Mouse (Mus musculus) kidney, embryonic 14.5 days (tissue): ENCODE results near the gene Il1r1. TPM values are rescaled to one million over a fixed set of nuclear protein-coding genes. Genes with fewer than 3 reads are reported as not detected.

Experiments
- ATAC-seq: fragments of 200-750 bp; cut with Nextera tagmentation; 2 replicates; pipeline ENCODE4 v1.8.0; 2017; ENCODE audit warnings: moderate number of reproducible peaks, mild to moderate bottlenecking, moderate TSS enrichment, moderate library complexity; ENCODE audit not compliant: low FRiP score, low TSS enrichment
- H3K27ac ChIP-seq: fragments of 300-500 bp; sonication (generic); 2 replicates; pipeline ENCODE4 v1.5.1; 2014; ENCODE audit warnings: low read depth, mild to moderate bottlenecking, low read length, moderate library complexity, mixed read lengths
- H3K27me3 ChIP-seq: fragments of 300-500 bp; sonication (generic); 2 replicates; pipeline ENCODE4 v1.6.1; 2014; ENCODE audit warnings: mild to moderate bottlenecking, low read length; ENCODE audit not compliant: control insufficient read depth, insufficient read depth
- H3K36me3 ChIP-seq: fragments of 300-500 bp; sonication (generic); 2 replicates; pipeline ENCODE4 v1.6.1; 2014; ENCODE audit warnings: low read length, mixed read lengths; ENCODE audit not compliant: control insufficient read depth, insufficient read depth
- H3K4me1 ChIP-seq: fragments of 300-500 bp; sonication (generic); 2 replicates; pipeline ENCODE4 v1.6.1; 2014; ENCODE audit warnings: low read length, mixed read lengths; ENCODE audit not compliant: control insufficient read depth, insufficient read depth
- H3K4me2 ChIP-seq: fragments of 300-500 bp; sonication (generic); replicated peaks from 2 replicates; pipeline ENCODE4 v1.6.1; 2014; ENCODE audit warnings: low read depth, mild to moderate bottlenecking, low read length
- H3K4me3 ChIP-seq: fragments of 300-500 bp; sonication (generic); 2 replicates; pipeline ENCODE4 v1.5.1; 2014; ENCODE audit warnings: mild to moderate bottlenecking, low read length
- H3K9ac ChIP-seq: fragments of 300-500 bp; sonication (generic); 2 replicates; pipeline ENCODE4 v1.6.1; 2014; ENCODE audit warnings: low read depth, mild to moderate bottlenecking, low read length, moderate library complexity
- H3K9me3 ChIP-seq: fragments of 300-500 bp; sonication (generic); 2 replicates; pipeline ENCODE4 v1.6.1; 2016; ENCODE audit warnings: low read length; ENCODE audit not compliant: control insufficient read depth
- WGBS: fragments of 180-500 bp; shearing (Covaris S2); extraction: QIAGEN DNeasy Blood & Tissue Kit; methylation state at CpG from one replicate; pipeline ENCODE4 v1.1.7; 2014; 5-methylcytosine and 5-hydroxymethylcytosine counted together
- polyA plus RNA-seq: library from polyadenylated mRNA; unstranded; fragments of >200 nt; fragmentation: Nextera tagmentation; extraction: Ambion mirVana; gene quantifications from 2 replicates; pipeline ENCODE4 v1.2.1, GENCODE M21; 2014

Gene Il1r1
- polyA plus RNA-seq, 1 experiment from 2014 or later, result 4.2 TPM

DNA sequence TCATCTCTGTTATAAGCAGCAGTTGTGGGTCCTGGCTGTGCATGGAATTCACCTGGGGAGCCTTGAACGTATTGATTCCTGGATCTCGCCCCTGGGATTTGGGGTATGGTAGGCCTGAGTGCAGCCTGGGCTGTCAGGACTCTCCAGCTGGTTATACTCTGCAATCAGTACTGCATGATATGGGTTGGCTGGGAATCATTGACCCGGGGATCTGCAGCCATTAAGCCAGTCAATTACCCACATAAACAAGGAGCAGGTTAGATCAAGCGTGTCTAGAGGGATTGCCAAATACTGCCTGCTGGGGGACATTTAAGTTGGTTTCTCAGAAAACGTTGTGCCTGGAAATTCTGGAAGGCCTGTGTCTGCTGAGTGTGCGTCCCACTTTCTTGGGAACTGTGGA is 11.8 kb downstream of the Il1r1 start:
- H3K27ac ChIP-seq, result no peak overlapping the region
- H3K4me1 ChIP-seq, result peaks cover 17% of the 10 kb centered on the region
- no peak overlapping the region for H3K9ac ChIP-seq
- H3K27me3 ChIP-seq, result no peaks in the 10 kb centered on the region
- no peak overlapping the region for H3K4me3 ChIP-seq
- no peaks in the 10 kb centered on the region for H3K9me3 ChIP-seq
- ATAC-seq, result peak; percentile 87
- H3K4me2 ChIP-seq, result no peak overlapping the region
- no peaks in the 10 kb centered on the region for H3K36me3 ChIP-seq
- 24% methylated on average over 6 of the region's 6 CpGs for WGBS

DNA sequence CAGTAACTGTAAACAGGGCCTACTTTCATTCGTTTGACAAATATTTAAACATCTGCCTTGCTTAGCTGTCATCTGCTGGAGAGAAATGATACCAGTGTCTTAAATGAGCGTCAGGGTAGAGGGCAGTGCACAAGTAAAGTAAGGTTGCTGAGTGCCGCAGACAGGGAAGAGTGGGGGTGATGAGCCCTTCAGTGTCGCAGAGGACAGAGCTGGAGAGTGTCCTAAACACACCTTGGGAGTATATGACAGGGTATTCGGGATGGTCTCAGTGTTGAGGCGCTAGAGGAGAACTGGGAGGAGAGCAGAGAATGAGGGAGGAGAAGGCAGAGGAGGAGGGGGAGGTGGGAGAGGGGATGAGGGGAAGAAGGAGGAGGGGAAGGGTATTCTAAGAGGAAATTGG is 12.2 kb downstream of the Il1r1 start:
- Histone ChIP-seq H3K36me3 (no peaks in the 10 kb centered on the region), H3K27me3 (no peaks in the 10 kb centered on the region), H3K4me3 (no peak overlapping the region), H3K4me1 (peaks cover 17% of the 10 kb centered on the region), H3K9me3 (no peaks in the 10 kb centered on the region), H3K27ac (no peak overlapping the region), H3K4me2 (no peak overlapping the region), H3K9ac (no peak overlapping the region)
- WGBS, result 29% methylated on average over 6 of the region's 6 CpGs
- peak; percentile 37; the same call in 1 of the 2 replicates for ATAC-seq

DNA sequence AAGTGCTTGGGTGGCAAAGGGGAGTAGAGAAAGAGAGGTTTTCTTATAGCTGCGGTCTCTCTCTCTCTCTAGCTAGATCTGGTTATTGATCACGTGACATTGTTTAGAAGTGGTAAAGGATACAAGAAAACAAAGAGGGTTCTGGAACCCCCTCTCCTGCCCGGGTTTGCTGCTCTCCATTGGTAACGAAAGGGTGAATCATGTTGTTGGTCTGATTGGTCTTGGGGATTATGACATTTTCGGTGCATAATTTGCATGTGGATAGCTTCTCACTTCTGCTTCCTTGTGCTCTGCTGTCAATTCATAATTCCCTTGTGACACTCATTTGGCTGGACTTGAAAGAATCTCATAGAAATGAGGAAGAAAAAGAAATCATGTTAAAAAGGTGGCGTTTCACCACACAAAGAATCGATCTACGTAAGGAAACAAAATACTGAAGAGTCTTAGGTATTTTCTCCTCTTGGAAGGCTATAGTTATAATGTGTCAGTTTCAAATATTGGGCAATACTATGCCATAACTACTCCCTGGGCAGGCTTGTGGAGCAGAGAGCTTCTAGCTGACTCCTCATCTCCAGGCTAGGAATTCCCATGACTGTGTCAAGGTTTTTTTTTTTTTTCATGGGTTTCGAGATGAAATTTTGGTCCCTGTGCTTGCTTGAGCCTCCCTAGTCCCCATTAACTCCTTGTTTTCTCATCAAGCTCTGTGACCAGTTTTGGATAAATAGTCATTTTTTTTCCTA is 15.6 kb downstream of the Il1r1 start:
- Histone ChIP-seq H3K9ac (no peak overlapping the region), H3K4me2 (no peak overlapping the region), H3K36me3 (no peaks in the 10 kb centered on the region), H3K4me3 (no peak overlapping the region), H3K9me3 (no peaks in the 10 kb centered on the region), H3K27me3 (no peaks in the 10 kb centered on the region), H3K27ac (no peak overlapping the region), H3K4me1 (peaks cover 13% of the 10 kb centered on the region)
- ATAC-seq, result no peak
- 87% methylated on average over 9 of the region's 9 CpGs for WGBS

DNA sequence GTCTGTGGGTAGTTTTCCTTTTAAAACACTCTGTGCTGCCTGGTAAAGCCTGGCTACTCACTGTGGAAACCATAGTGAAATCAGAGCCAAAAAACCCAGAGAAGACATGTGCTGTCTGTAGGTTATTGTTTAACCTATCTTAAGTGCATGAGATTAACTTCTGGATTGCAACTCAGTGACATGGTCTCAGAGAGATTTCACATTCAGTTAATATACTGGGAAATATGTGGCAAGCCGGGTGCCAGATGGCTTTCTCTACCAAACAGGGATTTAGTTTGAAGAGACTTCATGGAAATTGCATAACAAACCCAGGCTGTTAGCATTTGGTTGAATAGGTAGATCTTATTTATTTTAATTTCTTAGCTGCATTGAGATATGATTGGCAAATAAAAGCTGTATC is 17.8 kb downstream of the Il1r1 start:
- no peaks in the 10 kb centered on the region for H3K36me3 ChIP-seq
- no peak overlapping the region for H3K4me3 ChIP-seq
- H3K27me3 ChIP-seq, result no peaks in the 10 kb centered on the region
- H3K9me3 ChIP-seq, result no peaks in the 10 kb centered on the region
- 87% methylated on average over 1 of the region's 1 CpGs for WGBS
- H3K4me1 ChIP-seq, result peaks cover 3% of the 10 kb centered on the region
- ATAC-seq, result no peak
- H3K4me2 ChIP-seq, result no peak overlapping the region
- H3K9ac ChIP-seq, result no peak overlapping the region
- no peak overlapping the region for H3K27ac ChIP-seq

DNA sequence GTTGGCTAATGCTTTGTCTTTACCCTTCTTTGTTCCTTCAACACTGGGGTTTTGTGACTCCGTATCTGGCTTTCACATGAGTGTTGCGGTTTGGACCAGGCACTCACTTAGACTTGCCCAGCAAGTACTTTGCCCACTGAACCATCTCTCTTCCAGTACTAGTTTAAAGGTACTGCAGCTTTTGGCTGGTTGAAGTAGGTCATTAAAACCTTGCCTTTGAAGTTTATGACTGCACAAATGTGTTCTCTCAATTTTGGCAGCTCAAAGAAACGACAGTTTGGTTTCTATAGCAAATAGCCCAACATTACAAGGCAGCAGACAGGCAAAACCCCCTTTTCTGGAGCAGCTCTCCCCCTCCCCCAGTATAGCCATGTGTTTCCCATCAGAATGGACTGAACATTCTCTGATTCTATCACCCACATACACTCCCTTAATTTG is 18.7 kb downstream of the Il1r1 start:
- peaks cover 3% of the 10 kb centered on the region for H3K4me1 ChIP-seq
- 0 out of 2 replicates have a peak overlapping the region, but pooled peaks have one; percentile 15 for H3K27ac ChIP-seq
- WGBS, result 55% methylated on average over 3 of the region's 3 CpGs
- H3K27me3 ChIP-seq, result no peaks in the 10 kb centered on the region
- no peak overlapping the region for H3K9ac ChIP-seq
- no peak overlapping the region for H3K4me3 ChIP-seq
- H3K4me2 ChIP-seq, result no peak overlapping the region
- no peaks in the 10 kb centered on the region for H3K9me3 ChIP-seq
- no peak for ATAC-seq
- no peaks in the 10 kb centered on the region for H3K36me3 ChIP-seq

DNA sequence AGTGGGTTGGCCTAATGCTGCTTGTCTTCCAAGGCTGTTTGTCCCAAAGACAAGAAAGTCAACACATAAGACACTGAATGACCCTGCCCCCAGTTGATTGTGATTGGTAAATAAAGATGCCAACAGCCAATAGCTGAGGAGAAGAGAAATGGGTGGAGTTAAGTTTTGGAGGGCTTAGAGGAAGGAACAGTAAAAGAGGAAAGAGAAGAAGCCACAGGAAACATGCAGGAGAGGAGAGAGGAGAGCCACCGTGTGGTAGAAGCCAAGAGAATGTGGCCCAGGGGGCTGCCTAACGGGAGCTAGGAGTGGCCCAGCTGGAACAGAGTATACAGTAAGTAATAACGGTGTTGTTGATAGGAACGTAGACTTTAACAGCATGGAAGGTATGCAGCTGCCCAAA is 25.5 kb downstream of the Il1r1 start:
- Histone ChIP-seq H3K4me1 (no peaks in the 10 kb centered on the region), H3K36me3 (no peaks in the 10 kb centered on the region), H3K9me3 (no peaks in the 10 kb centered on the region), H3K27ac (no peak overlapping the region), H3K9ac (no peak overlapping the region), H3K27me3 (no peaks in the 10 kb centered on the region), H3K4me2 (no peak overlapping the region), H3K4me3 (no peak overlapping the region)
- ATAC-seq, result no peak
- 67% methylated on average over 4 of the region's 4 CpGs for WGBS

DNA sequence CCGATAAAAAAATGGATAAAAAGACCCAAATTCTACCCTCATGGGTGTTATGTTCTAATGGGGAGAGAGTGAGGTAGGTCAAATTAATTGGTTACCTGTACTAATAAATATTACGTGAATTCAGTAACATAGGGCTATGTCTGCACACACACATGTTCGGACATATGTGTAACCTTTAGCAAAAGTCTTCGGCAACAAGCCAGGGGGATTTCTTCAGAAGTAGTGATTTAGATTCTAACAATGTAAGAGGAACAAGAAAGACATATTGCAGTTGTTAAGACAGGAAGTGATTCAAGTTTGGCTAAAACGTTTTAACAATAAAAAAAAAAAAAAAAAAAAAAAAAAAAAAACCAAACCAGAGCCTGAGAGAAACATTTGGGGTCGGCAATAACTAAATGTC is 27.6 kb downstream of the Il1r1 start:
- H3K9ac ChIP-seq, result no peak overlapping the region
- no peak overlapping the region for H3K27ac ChIP-seq
- no peaks in the 10 kb centered on the region for H3K27me3 ChIP-seq
- no peaks in the 10 kb centered on the region for H3K9me3 ChIP-seq
- 77% methylated on average over 6 of the region's 6 CpGs for WGBS
- H3K36me3 ChIP-seq, result no peaks in the 10 kb centered on the region
- no peaks in the 10 kb centered on the region for H3K4me1 ChIP-seq
- no peak overlapping the region for H3K4me3 ChIP-seq
- H3K4me2 ChIP-seq, result no peak overlapping the region
- ATAC-seq, result no peak

DNA sequence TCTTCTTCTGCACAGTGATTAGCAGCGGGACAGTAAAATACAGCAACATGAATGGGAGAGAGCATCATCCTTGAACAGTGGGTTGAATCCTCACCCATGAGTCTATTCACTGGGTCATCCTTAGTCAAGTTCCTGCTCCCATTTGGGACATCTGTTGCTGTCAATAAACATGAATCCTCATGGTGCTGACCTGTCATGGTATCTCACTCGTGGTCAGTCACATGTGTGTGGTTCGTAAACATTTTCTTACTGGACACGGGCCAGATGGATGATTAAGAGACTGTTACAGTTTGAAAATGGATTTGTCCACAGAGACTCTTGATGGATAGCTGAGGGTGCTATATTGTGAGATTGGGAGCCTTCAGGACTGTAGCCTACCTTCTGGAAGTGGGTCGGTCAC is 29.1 kb downstream of the Il1r1 start:
- H3K27ac ChIP-seq, result no peak overlapping the region
- no peaks in the 10 kb centered on the region for H3K4me1 ChIP-seq
- no peak for ATAC-seq
- no peaks in the 10 kb centered on the region for H3K36me3 ChIP-seq
- H3K9ac ChIP-seq, result no peak overlapping the region
- no peak overlapping the region for H3K4me2 ChIP-seq
- H3K9me3 ChIP-seq, result no peaks in the 10 kb centered on the region
- WGBS, result 89% methylated on average over 5 of the region's 5 CpGs
- no peak overlapping the region for H3K4me3 ChIP-seq
- no peaks in the 10 kb centered on the region for H3K27me3 ChIP-seq

DNA sequence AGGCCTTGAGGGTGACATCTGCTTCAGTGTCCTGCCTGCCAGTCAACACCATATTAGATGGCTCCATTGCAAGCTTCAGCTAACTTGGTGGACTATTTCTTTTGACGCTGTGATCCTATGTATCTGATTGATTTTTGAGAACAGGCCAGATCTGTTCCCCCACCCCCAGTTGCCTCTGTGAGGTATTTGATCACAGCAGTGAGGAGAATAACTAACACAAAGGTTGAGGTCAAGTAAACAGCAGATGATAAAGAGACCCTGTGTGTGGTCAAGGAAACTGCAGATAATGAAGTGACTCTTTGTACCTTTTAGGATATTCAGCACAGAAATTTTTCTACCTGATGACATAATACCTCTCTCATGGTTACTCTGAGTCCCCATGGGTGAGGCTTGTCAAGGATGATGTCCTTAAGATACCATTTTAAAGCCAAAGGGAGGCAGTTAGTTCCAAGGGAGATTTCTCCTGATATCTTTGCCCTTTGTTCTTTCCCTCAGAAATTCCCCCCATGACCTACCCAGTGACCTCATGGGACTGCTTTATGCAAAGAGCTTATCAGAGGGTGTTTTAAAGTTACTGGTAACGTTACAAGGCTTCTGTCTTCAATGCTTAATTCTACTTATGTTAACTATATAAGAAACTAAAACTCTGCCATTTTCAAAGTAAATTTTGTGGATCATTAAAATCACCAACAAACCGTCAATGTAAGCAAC is 29.6 kb downstream of the Il1r1 start:
- ATAC-seq, result no peak
- no peaks in the 10 kb centered on the region for H3K27me3 ChIP-seq
- no peak overlapping the region for H3K4me3 ChIP-seq
- H3K4me1 ChIP-seq, result no peaks in the 10 kb centered on the region
- no peak overlapping the region for H3K4me2 ChIP-seq
- no peaks in the 10 kb centered on the region for H3K36me3 ChIP-seq
- H3K9me3 ChIP-seq, result no peaks in the 10 kb centered on the region
- H3K27ac ChIP-seq, result no peak overlapping the region
- 69% methylated on average over 3 of the region's 3 CpGs for WGBS
- H3K9ac ChIP-seq, result no peak overlapping the region
